Mouse (Mus musculus) right cerebral cortex, postnatal 14 days (tissue): ENCODE data around the gene Plk4.
"Not testable (repeated sequence)": the region's sequence is repeated elsewhere in the genome, so short reads cannot be mapped to it uniquely, and the experiment has no call there.

Source experiments
- DNase-seq: peaks from one replicate; pipeline ENCODE4 v3.0.0; 2022

Gene Plk4

DNA sequence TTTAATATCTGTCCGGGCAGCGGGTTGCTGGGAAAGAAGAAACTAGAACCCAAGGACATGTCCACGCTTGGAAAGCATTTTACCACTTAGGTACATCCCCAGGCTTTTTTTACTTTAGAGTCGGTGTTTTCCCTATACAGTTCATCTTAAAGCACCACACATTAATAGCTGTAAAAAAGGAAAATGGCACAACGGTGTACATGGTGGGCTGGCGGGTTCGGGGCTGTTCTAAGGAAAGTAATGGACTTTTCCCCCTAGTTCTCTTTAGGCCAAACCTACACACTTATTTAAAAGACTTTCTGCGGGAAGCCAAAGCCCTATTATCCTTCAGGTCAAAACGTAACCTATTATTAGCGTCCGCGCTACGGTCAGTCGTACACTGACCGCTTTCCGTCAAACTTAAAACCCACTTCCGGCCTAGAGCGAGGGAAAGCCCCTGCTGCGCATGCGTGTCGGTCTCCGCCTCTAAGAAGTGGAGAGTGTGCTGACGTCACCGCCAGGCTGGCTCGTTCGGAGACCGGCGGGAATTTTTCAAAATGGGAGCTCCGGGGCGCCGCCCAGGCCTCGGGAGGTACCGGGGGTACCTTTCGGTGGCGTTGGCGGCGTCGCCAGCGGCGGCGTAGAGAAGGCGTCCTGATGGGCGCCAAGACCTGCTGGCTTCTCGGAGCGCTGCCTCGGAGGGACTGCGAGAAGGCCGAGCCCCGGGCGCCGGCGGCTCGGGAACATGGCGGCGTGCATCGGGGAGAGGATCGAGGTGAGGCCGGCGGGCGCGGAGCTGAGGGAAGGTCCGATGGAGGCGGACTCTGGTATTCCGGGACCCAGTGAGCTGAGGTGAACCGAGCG is at the start of gene Plk4:
Gene Plk4 (plus strand): TSS at position 490 of the 843 bp plus-strand sequence.
- peak; percentile 99 for DNase-seq

- DNase-seq = no peak
These were observed 39.1 kb upstream of the Plk4 start for GRCm38 (mm10) chr3:40760746-40761145.

DNA sequence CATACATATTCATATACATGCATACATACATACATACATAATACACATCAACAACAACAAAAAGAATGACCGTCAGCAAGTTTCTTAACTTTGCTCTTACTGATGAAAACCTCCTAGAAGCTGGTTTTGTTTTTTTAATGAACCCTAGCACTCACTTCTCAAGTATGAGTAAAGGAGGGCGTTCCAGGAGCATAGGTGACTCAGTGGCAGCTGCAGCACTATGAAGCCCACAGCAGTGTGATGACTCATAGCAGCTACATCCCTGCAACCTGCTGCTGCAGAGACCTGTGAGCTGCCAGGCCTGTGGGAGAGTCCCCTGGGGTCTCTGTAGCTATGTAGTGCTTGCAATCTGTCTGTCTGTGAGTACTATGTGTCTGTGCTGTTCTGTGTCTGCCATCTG is 38.5 kb upstream of the Plk4 start:
- no peak for DNase-seq

GRCm38 (mm10) chr3:40793783-40794182 is 6.0 kb upstream of the Plk4 start:
- no peak for DNase-seq

DNA sequence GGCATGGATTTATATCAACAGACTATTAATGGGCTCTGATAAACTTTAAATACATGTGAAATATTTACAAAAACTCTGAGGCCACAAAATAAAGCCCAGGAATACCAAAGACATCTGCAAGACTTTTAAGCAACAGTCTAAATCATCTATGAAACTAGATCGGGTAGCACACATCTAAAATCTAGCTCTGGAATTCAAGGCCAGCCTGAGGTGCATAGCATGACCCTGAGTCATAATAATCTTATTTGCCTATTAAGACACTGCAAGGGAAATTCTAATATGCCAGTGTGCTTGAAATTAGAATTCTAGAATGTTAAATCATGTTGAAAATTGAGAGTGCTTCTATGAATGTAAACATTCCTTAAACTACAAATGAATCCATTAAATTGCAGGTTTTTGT is 1.8 kb upstream of the Plk4 start:
- DNase-seq = no peak

DNA sequence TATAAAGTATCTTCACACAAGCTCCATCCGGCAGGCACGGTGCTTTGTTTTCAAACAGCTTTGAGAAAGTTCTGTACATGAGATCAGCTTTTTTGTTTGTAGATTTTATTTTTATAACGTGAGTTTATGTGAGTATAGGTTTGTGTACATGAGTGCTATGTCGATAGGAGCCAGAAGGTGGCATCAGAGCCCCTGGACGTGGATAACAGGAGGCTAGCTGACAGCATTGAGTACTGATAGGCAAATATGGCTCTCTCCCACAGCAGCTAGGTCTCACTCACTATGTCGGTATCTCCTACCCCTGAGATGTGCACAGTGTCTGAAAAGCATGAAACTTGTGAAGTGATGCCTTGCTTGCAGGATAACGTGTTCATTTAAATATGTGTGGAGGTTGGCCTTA is 1.3 kb upstream of the Plk4 start:
- DNase-seq = peak; percentile 38

DNA sequence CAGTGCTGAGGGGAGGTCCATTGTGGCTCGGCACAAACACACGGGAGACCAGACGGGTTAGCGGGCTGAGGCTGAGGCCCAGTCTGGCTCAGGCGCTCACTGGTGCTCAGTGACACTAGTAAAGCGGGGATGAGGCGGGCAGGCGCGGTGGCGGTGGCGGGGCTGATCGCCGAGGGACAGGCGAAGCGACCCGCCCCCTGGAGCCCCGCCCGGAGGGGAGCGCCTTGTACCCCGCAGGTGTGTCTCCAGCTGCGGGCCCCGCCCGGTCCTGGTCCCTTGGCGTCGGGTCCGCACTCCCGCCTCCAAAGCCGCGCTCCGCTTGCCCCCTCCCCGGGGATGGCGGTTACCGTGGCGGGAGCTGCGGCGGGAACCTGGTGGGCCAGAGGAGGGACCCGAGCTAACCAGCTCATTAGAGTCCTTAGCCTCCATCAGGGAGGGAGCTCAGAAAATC is 579 bp downstream of the Plk4 start:
- DNase-seq = peak; percentile 53

GRCm38 (mm10) chr3:40806871-40807270 is 7.1 kb downstream of the Plk4 start:
- no peak for DNase-seq

GRCm38 (mm10) chr3:40808686-40809085 is 8.9 kb downstream of the Plk4 start:
- no peak for DNase-seq

GRCm38 (mm10) chr3:40809894-40810293 is 10.1 kb downstream of the Plk4 start:
- no peak for DNase-seq

DNA sequence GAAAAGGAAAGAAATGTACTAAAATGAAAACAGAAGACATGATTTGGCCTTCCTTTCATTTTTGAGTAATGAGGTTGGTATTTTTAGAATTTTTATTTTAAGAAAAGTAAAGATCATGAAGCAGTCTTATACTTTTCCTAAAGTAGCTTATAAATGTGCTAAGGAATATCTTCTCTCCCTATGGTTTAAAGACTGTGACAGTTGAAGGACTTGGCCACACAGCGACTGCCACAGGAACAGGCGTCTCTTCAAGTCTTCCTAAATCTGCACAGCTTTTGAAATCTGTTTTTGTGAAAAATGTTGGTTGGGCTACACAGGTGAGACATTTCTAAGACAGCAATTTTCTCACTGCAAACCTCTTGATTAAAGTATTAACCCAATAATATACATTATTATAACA is 13.5 kb downstream of the Plk4 start:
- no peak for DNase-seq

GRCm38 (mm10) chr3:40845521-40845920 is 45.7 kb downstream of the Plk4 start:
- DNase-seq = not testable (repeated sequence)

- DNase-seq = peak; percentile 93
These were observed 46.7 kb downstream of the Plk4 start, which contains the start of gene Mfsd8 for GRCm38 (mm10) chr3:40846473-40846956. TSS of gene Mfsd8 (minus strand) at chr3:40846886.

DNA sequence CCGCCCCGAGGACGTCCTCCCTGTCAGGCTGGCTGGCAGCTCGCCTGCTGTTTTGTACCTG is 47.0 kb downstream of the Plk4 start, which contains the start of gene Abhd18:
Gene Abhd18 (plus strand): TSS at position 14 of the 61 bp plus-strand sequence.
- DNase-seq = not testable (repeated sequence)

GRCm38 (mm10) chr3:40847018-40847417 is 47.2 kb downstream of the Plk4 start:
- DNase-seq = peak; percentile 43

GRCm38 (mm10) chr3:40847936-40848335 is 48.1 kb downstream of the Plk4 start:
- not testable (repeated sequence) for DNase-seq

GRCm38 (mm10) chr3:40853123-40853738 is 53.4 kb downstream of the Plk4 start:
- not testable (repeated sequence) for DNase-seq
